Mouse (Mus musculus) Patski (cell line): Measurements from ENCODE around the gene Kdm5b. TPM values are rescaled to one million over a fixed set of nuclear protein-coding genes. Genes with fewer than 3 reads are reported as not detected.

Experiments
- ATAC-seq: fragments of 100-300 bp; one replicate; pipeline ENCODE4 v1.8.0; 2021
- CTCF ChIA-PET: fragments of 350-600 bp; sonication (Branson Sonifier 250); formaldehyde crosslinking; loops from one replicate; lab custom pipeline; 2022; ENCODE audit warnings: inconsistent platforms; lab: Charles Lee
- POLR2A ChIA-PET: fragments of 350-600 bp; sonication (Branson Sonifier 250); formaldehyde crosslinking; loops from one replicate; lab custom pipeline; 2022; ENCODE audit warnings: antibody characterized with exemption, inconsistent platforms; lab: Charles Lee
- DNase-seq: peaks from one replicate; pipeline ENCODE4 v3.0.0-alpha.2; 2011; ENCODE audit warnings: low read depth, low spot score
- H3K27me3 ChIP-seq: fragments of 371-371 bp; one replicate; pipeline ENCODE4 v1.5.1; 2021
- CTCF ChIP-seq: fragments of 100-300 bp; IDR thresholded peaks from one replicate; pipeline ENCODE4 v1.5.1; 2021
- in situ Hi-C: fragments of 300-500 bp; cut with MboI; formaldehyde crosslinking; loops from 3 replicates; pipeline ENCODE4 v1.11.1; 2018; ENCODE audit warnings: low pct_unique_long_range_greater_than_20kb, mixed read lengths
- polyA plus RNA-seq: library from polyadenylated mRNA; unstranded; gene quantifications from one replicate; pipeline ENCODE4 v1.2.3, GENCODE M21; 2021

The Kdm5b gene
- polyA plus RNA-seq, 1 experiment from 2014 or later = 34.3 TPM

DNA sequence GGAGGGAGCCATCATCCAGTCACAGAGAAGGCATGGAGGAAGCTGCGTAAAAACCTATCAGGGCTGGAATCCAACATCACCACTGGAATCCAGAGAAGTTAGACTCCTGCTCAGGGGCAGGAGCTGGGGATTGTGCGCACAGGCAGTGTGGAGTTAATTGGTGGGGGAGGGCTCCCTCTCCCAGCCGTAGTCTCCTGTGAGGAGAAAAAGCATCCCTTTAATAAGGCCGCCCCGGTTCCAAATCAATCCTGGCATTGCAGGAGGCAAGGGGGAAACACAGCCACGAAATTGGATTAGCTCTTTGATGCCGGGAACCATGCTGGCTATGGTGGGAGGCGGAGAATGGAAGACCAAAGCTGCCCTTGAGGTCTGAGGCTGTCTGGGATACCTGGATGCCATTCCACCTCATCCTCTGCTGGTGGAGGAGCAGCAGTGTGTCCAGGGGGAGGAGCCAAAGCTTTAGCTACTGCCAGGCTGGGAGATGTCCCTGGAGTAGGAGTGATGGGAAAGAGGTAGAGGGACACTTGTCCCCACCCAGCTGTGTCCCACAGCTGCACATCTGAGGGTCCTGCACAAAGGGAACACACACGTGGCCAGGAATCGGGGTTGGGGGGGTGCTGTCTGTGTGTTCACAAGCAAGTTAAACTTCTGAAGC lies 93.8 kb downstream of the Kdm5b start:
- POLR2A ChIA-PET = interaction anchor here (0.6 to 1.1 kb wide), 2 partner anchors 12 to 80 kb away, joined by 3 to 6 read pairs; no protein-coding TSS in a partner anchor
- CTCF ChIA-PET = no interaction called here
- no peak for ATAC-seq
- no peak for DNase-seq
- H3K27me3 ChIP-seq = no peaks in the 10 kb centered on the region
- TF ChIP-seq CTCF = no peak
- in situ Hi-C loops = no loop called here

GRCm38 (mm10) chr1:134658841-134659240 lies 98.9 kb downstream of the Kdm5b start:
- in situ Hi-C loops = loop anchor here (5.0 kb wide), 1 partner anchor 53 kb away; no protein-coding TSS in a partner anchor
- ChIA-PET POLR2A (no interaction called here), CTCF (no interaction called here)
- no peak for TF ChIP-seq CTCF
- no peak for ATAC-seq
- H3K27me3 ChIP-seq = no peaks in the 10 kb centered on the region
- DNase-seq = no peak

DNA sequence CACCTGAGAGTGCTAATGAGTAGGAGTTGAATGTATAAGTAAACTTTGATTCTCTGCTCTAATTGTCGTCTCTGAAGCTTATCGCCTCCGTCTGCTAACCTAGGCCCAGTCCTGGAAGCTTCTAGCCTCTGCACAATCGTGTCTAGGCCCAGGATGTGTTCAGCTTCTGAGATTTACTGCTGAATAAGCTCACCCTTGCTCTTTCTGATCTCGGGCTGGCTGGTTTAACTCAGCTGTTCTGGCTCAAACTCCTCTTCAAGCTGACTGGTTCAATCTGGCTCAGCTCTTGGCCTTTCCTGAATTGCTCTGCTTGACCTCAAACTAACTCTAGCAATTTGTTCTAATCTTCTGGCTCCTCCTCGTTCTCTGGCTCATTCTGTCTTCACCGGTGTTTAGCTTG lies 100.2 kb downstream of the Kdm5b start:
- no peak for ATAC-seq
- no peak for TF ChIP-seq CTCF
- POLR2A ChIA-PET = no interaction called here

DNA sequence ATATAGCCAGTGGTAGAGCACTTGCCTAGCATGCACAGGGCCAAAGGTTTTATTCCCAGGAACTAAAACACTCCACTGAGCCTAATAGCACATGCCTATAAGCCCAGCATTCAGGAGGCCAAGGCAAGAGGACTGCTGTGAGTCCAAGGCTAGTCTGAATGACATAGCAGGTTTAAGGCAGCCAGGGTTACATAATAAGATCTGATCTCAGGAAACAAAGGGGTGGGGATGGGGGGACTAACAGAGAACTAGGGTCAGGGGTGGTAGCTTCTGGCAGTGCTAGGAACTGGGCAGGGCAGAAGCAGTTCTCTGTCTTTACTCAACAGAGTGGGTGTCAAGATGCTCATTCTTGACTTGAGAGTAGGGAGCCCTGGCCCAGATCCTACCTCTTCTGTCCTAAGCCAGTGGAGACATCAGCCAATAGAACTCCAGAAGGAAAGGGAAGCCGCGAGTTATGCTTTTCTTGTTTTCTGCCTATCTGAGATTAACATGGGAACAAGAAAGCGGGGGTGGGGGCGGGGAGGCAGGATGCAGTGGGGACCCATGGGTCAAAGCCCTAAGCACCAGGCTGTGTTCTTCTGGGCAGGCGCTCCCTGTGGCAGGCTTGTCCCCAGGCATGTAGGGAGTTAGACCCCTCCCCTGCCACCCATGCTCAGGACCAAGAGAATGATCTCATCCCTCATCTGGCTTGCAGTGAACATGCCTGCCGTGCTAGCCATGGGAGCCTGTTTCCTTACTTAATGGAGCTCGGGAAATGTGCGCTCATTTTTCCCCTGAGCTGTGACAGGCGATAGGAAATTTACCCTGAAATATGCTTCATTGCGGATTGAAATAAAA lies 111.5 kb downstream of the Kdm5b start:
- in situ Hi-C loops = no loop called here
- no peaks in the 10 kb centered on the region for H3K27me3 ChIP-seq
- ATAC-seq = no peak
- TF ChIP-seq CTCF = no peak
- ChIA-PET POLR2A (no interaction called here), CTCF (no interaction called here)
- DNase-seq = no peak

More for the DNA sequence above, 100.2 kb downstream of the Kdm5b start:
- no peaks in the 10 kb centered on the region for H3K27me3 ChIP-seq
- in situ Hi-C loops = no loop called here
- DNase-seq = no peak
- CTCF ChIA-PET = no interaction called here

GRCm38 (mm10) chr1:134674312-134674711 lies 114.3 kb downstream of the Kdm5b start:
- no peaks in the 10 kb centered on the region for H3K27me3 ChIP-seq
- no peak for ATAC-seq
- no peak for TF ChIP-seq CTCF
- CTCF ChIA-PET = no interaction called here
- no peak for DNase-seq
- in situ Hi-C loops = no loop called here
- POLR2A ChIA-PET = no interaction called here

GRCm38 (mm10) chr1:134679445-134679844 lies 119.5 kb downstream of the Kdm5b start:
- CTCF ChIA-PET = no interaction called here
- ATAC-seq = no peak
- in situ Hi-C loops = no loop called here

GRCm38 (mm10) chr1:134680617-134681016 lies 120.6 kb downstream of the Kdm5b start:
- POLR2A ChIA-PET = interaction anchor here (0.6 kb wide), 2 partner anchors 78 to 268 kb away, joined by 4 to 6 read pairs; no protein-coding TSS in a partner anchor

More at GRCm38 (mm10) chr1:134679445-134679844, 119.5 kb downstream of the Kdm5b start:
- no peak for DNase-seq
- POLR2A ChIA-PET = interaction anchor here (0.6 kb wide), 1 partner anchor 418 kb away, joined by 4 read pairs; no protein-coding TSS in a partner anchor
- TF ChIP-seq CTCF = no peak
- no peaks in the 10 kb centered on the region for H3K27me3 ChIP-seq

DNA sequence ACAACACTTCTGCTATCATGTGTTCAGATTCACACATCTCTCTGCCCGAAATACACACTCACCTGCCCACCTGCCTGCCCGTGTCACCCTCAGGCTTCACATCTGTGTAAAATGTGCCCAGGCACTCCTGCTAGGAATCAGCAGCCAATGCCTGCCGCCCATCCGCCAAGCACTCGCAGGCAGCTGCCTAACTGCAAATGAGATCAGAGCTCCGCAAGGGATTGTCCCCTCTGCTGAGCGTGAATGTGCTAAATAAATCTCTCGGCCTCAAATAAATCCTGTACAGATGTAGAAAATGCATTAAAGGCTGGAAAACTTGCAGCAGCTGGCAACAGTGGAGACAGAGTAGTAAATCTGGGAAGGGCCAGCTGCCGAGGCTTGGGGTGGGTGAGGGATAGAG lies 122.5 kb downstream of the Kdm5b start:
- no peak for ATAC-seq
- CTCF ChIA-PET = no interaction called here

More at GRCm38 (mm10) chr1:134680617-134681016, 120.6 kb downstream of the Kdm5b start:
- H3K27me3 ChIP-seq = no peaks in the 10 kb centered on the region
- CTCF ChIA-PET = interaction anchor here (1.1 to 1.5 kb wide), 2 partner anchors 25 to 33 kb away, joined by 3 read pairs; no protein-coding TSS in a partner anchor
- ATAC-seq = no peak
- TF ChIP-seq CTCF = no peak
- DNase-seq = no peak
- in situ Hi-C loops = no loop called here

More for the DNA sequence above, 122.5 kb downstream of the Kdm5b start:
- TF ChIP-seq CTCF = no peak
- POLR2A ChIA-PET = no interaction called here
- no peaks in the 10 kb centered on the region for H3K27me3 ChIP-seq
- in situ Hi-C loops = no loop called here
- no peak for DNase-seq

Other genes with a start within 250 kb of the Kdm5b start
- gene Ppfia4, start 227.2 kb upstream of the Kdm5b start, polyA plus RNA-seq = 0.30 TPM
- 67.9 TPM for gene Tmem183a, start 198.2 kb upstream of the Kdm5b start, polyA plus RNA-seq
- gene 4933406M09Rik, start 174.2 kb upstream of the Kdm5b start, polyA plus RNA-seq = not detected
- gene Cyb5r1, start 154.6 kb upstream of the Kdm5b start, polyA plus RNA-seq = 104 TPM
- gene Adipor1, start 144.8 kb upstream of the Kdm5b start, polyA plus RNA-seq = 144 TPM
- gene Klhl12, start 104.6 kb upstream of the Kdm5b start, polyA plus RNA-seq = 18.6 TPM
- 24.6 TPM for gene Rabif, start 65.5 kb upstream of the Kdm5b start, polyA plus RNA-seq
- gene Mgat4e, start 10.5 kb upstream of the Kdm5b start, polyA plus RNA-seq = not detected
- 0.37 TPM for gene Syt2, start 86.5 kb downstream of the Kdm5b start, polyA plus RNA-seq